Mouse (Mus musculus): ENCODE results near the gene Fuk.

- TF ChIP-seq HCFC1 (IDR thresholded peaks at IDR 0.05; ENCODE audit: borderline replicate concordance, insufficient read depth, low read length) (no peak), CHD2 (IDR thresholded peaks at IDR 0.05; ENCODE audit: low read depth, low read length) (no peak), ZC3H11A (IDR thresholded peaks at IDR 0.05; ENCODE audit: borderline replicate concordance, low read depth, low read length) (no peak), ZNF384 (IDR thresholded peaks at IDR 0.05; ENCODE audit: low read depth, low read length) (no peak)
These were observed 4.4 kb upstream of the Fuk start for GRCm38 (mm10) chr8:110906682-110907081.
